ENCODE assay signal across 12 mouse cellular contexts in the genomic region with DNA sequence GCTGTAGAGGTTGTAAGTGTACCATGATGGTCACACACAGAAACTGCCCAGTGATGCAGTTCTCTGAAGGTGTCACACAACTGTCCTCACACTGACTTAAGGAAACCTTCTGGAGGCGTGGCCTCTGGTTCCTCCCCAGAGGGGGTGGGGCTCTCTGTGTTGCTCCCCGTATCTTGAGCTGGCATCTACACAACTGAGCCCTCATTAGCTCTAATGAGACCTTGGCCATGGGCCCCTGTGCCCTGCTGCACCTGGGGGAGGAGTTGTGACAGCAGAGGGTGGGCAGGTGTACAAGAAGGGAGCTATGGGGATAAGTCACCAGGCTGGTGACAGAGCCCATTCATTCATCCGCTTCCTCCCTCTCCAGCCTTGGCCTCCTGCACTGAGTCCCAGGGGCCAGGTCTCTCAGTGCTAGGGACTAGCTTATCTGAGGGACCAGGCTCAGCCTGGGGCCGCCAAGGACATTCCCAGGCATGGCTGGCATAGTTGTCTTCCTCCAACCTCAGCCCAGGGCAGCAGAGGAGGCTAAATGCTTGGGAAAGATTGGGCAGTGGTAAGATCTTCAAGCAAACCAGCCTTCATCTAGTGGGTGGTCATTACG. TPM values are rescaled to one million over a fixed set of nuclear protein-coding genes. Genes with fewer than 3 reads are reported as not detected.
A peak's percentile ranks its signal among the peaks of the same experiment; 100 is the strongest.
DNase-seq lines count a peak whose midpoint lies in the region; ATAC-seq and TF ChIP-seq lines count a peak whose summit lies in the region.
"Had no signal": no experiment of that assay in that cellular context is flagged by ENCODE, and none has a peak within 500 bp of the region (broad histone marks: within the 10 kb centered on the region; RNA-seq: fewer than 3 reads in every experiment).

No protein-coding gene starts in this region.

- H3K4me3 ChIP-seq in layer of hippocampus, adult 2 months: no peak overlapping the region
- peak overlapping the region; percentile 45 for H3K4me3 ChIP-seq in liver, embryonic 13.5 days (replicated peaks)
- H3K4me3 ChIP-seq: forebrain, embryonic 10.5 days; myocyte had no signal

- no peaks in the 10 kb centered on the region for H3K9me3 ChIP-seq in liver, embryonic 13.5 days (replicated peaks)
- H3K9me3 ChIP-seq: forebrain, embryonic 10.5 days had no signal

- ATAC-seq in liver, embryonic 13.5 days (ENCODE audit: low read depth): peak; percentile 73
- no peak for ATAC-seq in frontal cortex, adult (ENCODE audit: low TSS enrichment)

- no peaks in the 10 kb centered on the region for H3K36me3 ChIP-seq in liver, embryonic 13.5 days

- no peak for TF ChIP-seq CTCF in layer of hippocampus, adult 2 months (conservative IDR thresholded peaks at IDR 0.05)

- no peaks in the 10 kb centered on the region for H3K27me3 ChIP-seq in liver, embryonic 13.5 days

- peak overlapping the region; percentile 72 for H3K4me2 ChIP-seq in liver, embryonic 13.5 days

- H3K4me1 ChIP-seq in liver, embryonic 13.5 days (replicated peaks): peaks cover 73% of the 10 kb centered on the region

- WGBS in liver, embryonic 13.5 days (ENCODE audit: insufficient replicate concordance): 24% methylated on average over 5 of the region's 5 CpGs

- H3K9ac ChIP-seq in liver, embryonic 13.5 days: peak overlapping the region; percentile 66

- peak; percentile 57 for DNase-seq in adrenal gland, adult 2 months
- no peak for DNase-seq in adrenal gland, postnatal 4 days (ENCODE audit: low spot score in 2 of 2)
- DNase-seq in layer of hippocampus, adult 2 months (ENCODE audit: low spot score in 2 of 2): no peak
- no peak for DNase-seq in layer of hippocampus, adult 9-10 months (ENCODE audit: low spot score)
- DNase-seq in c-Kit-positive CD71-positive TER-119-negative erythroid progenitor cells, embryonic 14.5 days (ENCODE audit: low read depth): peak; percentile 87
- peak; percentile 81 for DNase-seq in liver, embryonic 13.5 days
- no peak for DNase-seq in urinary bladder, postnatal 4 days (ENCODE audit: low spot score in 2 of 2)
- DNase-seq: gastrocnemius, postnatal 36 days; lung, postnatal 36 days had no signal

- peak overlapping the region; percentile 90 for H3K27ac ChIP-seq in layer of hippocampus, adult 2 months
- H3K27ac ChIP-seq in liver, embryonic 13.5 days: peak overlapping the region; percentile 90
- H3K27ac ChIP-seq: forebrain, embryonic 10.5 days had no signal

RNA-seq across cellular contexts. Expression of gene Arhgap23, which starts 8.9 kb away (rescaled TPM):
- total RNA-seq in adrenal gland, adult 2 months (2021): 10 to 100 TPM; 29.0 to 29.3 TPM
- 96.3 and 106 TPM in 2 replicates for polyA plus RNA-seq in adrenal gland, adult 2 months (2012; rRNA removed)
- total RNA-seq in adrenal gland, postnatal 4 days (2021): 10 to 100 TPM; 37.9 to 38.6 TPM
- 10 to 100 TPM; 66.0 to 74.1 TPM for total RNA-seq in layer of hippocampus, adult 2 months (2021)
- 6.2 and 6.8 TPM in 2 replicates for polyA plus RNA-seq in liver, embryonic 13.5 days (2015; fragmentation: Nextera tagmentation; extraction: Ambion mirVana)

Comparison
In these comparisons a context has a peak if more than half of its experiments do, and no peak if none do; other contexts are left out.
1. DNase-seq: peak in adrenal gland, adult 2 months (single experiment), c-Kit-positive CD71-positive TER-119-negative erythroid progenitor cells, embryonic 14.5 days (single experiment) and liver, embryonic 13.5 days (single experiment); none in adrenal gland, postnatal 4 days (0 of 2), layer of hippocampus, adult 2 months (0 of 2), layer of hippocampus, adult 9-10 months (single experiment) and urinary bladder, postnatal 4 days (0 of 2).